Mouse (Mus musculus): ENCODE measurements around the gene Kcnn4. TPM values are rescaled to one million over a fixed set of nuclear protein-coding genes. Genes with fewer than 3 reads are reported as not detected.

Kcnn4 gene
- polyA plus RNA-seq, 1 experiment from 2014 or later = 119 TPM

GRCm38 (mm10) chr7:24430551-24431345, 60.7 kb downstream of the Kcnn4 start:
- WGBS = 83% methylated on average over 15 of the region's 15 CpGs
- Histone ChIP-seq H3K4me2 (no peak overlapping the region), H3K4me1 (replicated peaks; ENCODE audit: control insufficient read depth, insufficient read depth, low read length) (no peaks in the 10 kb centered on the region), H3K36me3 (ENCODE audit: control insufficient read depth, insufficient read depth, low read length) (no peaks in the 10 kb centered on the region), H3K27ac (ENCODE audit: low read depth, low read length) (no peak overlapping the region), H3K27me3 (replicated peaks; ENCODE audit: control insufficient read depth, insufficient read depth, low read length) (peaks cover 17% of the 10 kb centered on the region), H3K9me3 (ENCODE audit: control insufficient read depth, low read length) (no peaks in the 10 kb centered on the region), H3K4me3 (ENCODE audit: low read depth, low read length) (no peak overlapping the region), H3K9ac (ENCODE audit: low read depth, low read length) (no peak overlapping the region)
- DNase-seq (ENCODE audit: low spot score) (no peak), ATAC-seq (replicated peaks; ENCODE audit: low FRiP score) (no peak)

- Histone ChIP-seq H3K27me3 (replicated peaks; ENCODE audit: control insufficient read depth, insufficient read depth, low read length) (peaks cover 17% of the 10 kb centered on the region), H3K4me1 (replicated peaks; ENCODE audit: control insufficient read depth, insufficient read depth, low read length) (no peaks in the 10 kb centered on the region), H3K4me2 (no peak overlapping the region), H3K9ac (ENCODE audit: low read depth, low read length) (no peak overlapping the region), H3K9me3 (ENCODE audit: control insufficient read depth, low read length) (no peaks in the 10 kb centered on the region), H3K4me3 (ENCODE audit: low read depth, low read length) (no peak overlapping the region), H3K36me3 (ENCODE audit: control insufficient read depth, insufficient read depth, low read length) (no peaks in the 10 kb centered on the region), H3K27ac (ENCODE audit: low read depth, low read length) (no peak overlapping the region)
- WGBS = 39% methylated on average over 11 of the region's 11 CpGs
- DNase-seq (ENCODE audit: low spot score) (no peak), ATAC-seq (replicated peaks; ENCODE audit: low FRiP score) (no peak)
Observed at GRCm38 (mm10) chr7:24431713-24432112, 61.6 kb downstream of the Kcnn4 start.

DNA sequence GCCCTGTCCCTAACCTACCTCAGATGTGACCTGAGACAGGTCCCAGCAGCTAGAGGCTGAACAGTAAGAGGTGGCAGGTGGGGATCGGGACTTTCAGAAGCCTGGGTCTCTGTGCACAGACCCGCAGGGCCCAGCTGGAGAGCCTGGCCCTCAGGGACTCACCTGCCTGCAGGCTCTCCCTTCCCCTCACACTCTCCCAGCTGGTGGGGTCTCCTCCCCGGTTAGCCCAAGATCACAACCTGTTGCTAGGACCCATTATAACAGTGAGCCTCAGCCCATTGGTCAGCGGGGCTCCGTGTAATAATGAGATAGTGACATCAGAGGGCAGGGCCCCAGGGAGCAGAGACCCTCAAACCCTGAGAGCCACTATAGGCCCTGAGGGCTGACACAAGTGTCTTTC, 65.2 kb downstream of the Kcnn4 start:
- Histone ChIP-seq H3K4me3 (ENCODE audit: low read depth, low read length) (no peak overlapping the region), H3K27ac (ENCODE audit: low read depth, low read length) (no peak overlapping the region), H3K36me3 (ENCODE audit: control insufficient read depth, insufficient read depth, low read length) (no peaks in the 10 kb centered on the region), H3K27me3 (replicated peaks; ENCODE audit: control insufficient read depth, insufficient read depth, low read length) (peaks cover 17% of the 10 kb centered on the region), H3K4me1 (replicated peaks; ENCODE audit: control insufficient read depth, insufficient read depth, low read length) (no peaks in the 10 kb centered on the region), H3K9ac (ENCODE audit: low read depth, low read length) (no peak overlapping the region), H3K4me2 (no peak overlapping the region), H3K9me3 (ENCODE audit: control insufficient read depth, low read length) (no peaks in the 10 kb centered on the region)
- WGBS = 72% methylated on average over 5 of the region's 5 CpGs
- no peak for DNase-seq (ENCODE audit: low spot score)
- no peak for ATAC-seq (replicated peaks; ENCODE audit: low FRiP score)

Small RNA genes within 50 kb of the gene (microRNA-seq; reads per million reads assigned to microRNA genes)
- gene Gm27592 (ENCODE audit: borderline number of aligned reads) = not detected

Other genes starting within 250 kb of the Kcnn4 start
- gene Zfp235, start 236.1 kb upstream of the Kcnn4 start, polyA plus RNA-seq (2014; fragmentation: Nextera tagmentation; extraction: Ambion mirVana) = 10.3 and 10.5 TPM in 2 replicates
- gene Zfp114, start 195.2 kb upstream of the Kcnn4 start, polyA plus RNA-seq (2014; fragmentation: Nextera tagmentation; extraction: Ambion mirVana) = 2.4 and 2.9 TPM in 2 replicates
- 5.8 and 6.3 TPM in 2 replicates for gene Zfp111, start 158.8 kb upstream of the Kcnn4 start, polyA plus RNA-seq (2014; fragmentation: Nextera tagmentation; extraction: Ambion mirVana)
- 3.6 and 4.8 TPM in 2 replicates for gene Zfp109, start 132.7 kb upstream of the Kcnn4 start, polyA plus RNA-seq (2014; fragmentation: Nextera tagmentation; extraction: Ambion mirVana)
- gene Zfp108, start 115.5 kb upstream of the Kcnn4 start, polyA plus RNA-seq (2014; fragmentation: Nextera tagmentation; extraction: Ambion mirVana) = 1.3 and 1.4 TPM in 2 replicates
- 3.5 and 3.8 TPM in 2 replicates for gene Zfp93, start 99.8 kb upstream of the Kcnn4 start, polyA plus RNA-seq (2014; fragmentation: Nextera tagmentation; extraction: Ambion mirVana)
- 10.8 and 13.2 TPM in 2 replicates for gene Zfp61, start 69.0 kb upstream of the Kcnn4 start, polyA plus RNA-seq (2014; fragmentation: Nextera tagmentation; extraction: Ambion mirVana)
- 5.6 and 5.8 TPM in 2 replicates for gene Zfp94, start 53.6 kb upstream of the Kcnn4 start, polyA plus RNA-seq (2014; fragmentation: Nextera tagmentation; extraction: Ambion mirVana)
- 0.22 TPM in 1 of 2 replicates, not detected in the other for gene Tescl, start 36.3 kb upstream of the Kcnn4 start, polyA plus RNA-seq (2014; fragmentation: Nextera tagmentation; extraction: Ambion mirVana)
- gene Lypd5, start 21.1 kb upstream of the Kcnn4 start, polyA plus RNA-seq (2014; fragmentation: Nextera tagmentation; extraction: Ambion mirVana) = not detected in 2 replicates
- 30.2 and 34.8 TPM in 2 replicates for gene Smg9, start 29.4 kb downstream of the Kcnn4 start, polyA plus RNA-seq (2014; fragmentation: Nextera tagmentation; extraction: Ambion mirVana)
- gene Irgc1, start 82.0 kb downstream of the Kcnn4 start, polyA plus RNA-seq (2014; fragmentation: Nextera tagmentation; extraction: Ambion mirVana) = not detected in 2 replicates
- 5.6 and 5.7 TPM in 2 replicates for gene Plaur, start 92.2 kb downstream of the Kcnn4 start, polyA plus RNA-seq (2014; fragmentation: Nextera tagmentation; extraction: Ambion mirVana)
- 0.25 and 0.27 TPM in 2 replicates for gene Cadm4, start 111.8 kb downstream of the Kcnn4 start, polyA plus RNA-seq (2014; fragmentation: Nextera tagmentation; extraction: Ambion mirVana)
- 20.3 and 23.0 TPM in 2 replicates for gene Zfp428, start 136.7 kb downstream of the Kcnn4 start, polyA plus RNA-seq (2014; fragmentation: Nextera tagmentation; extraction: Ambion mirVana)
- gene AC161166.1, start 142.2 kb downstream of the Kcnn4 start, polyA plus RNA-seq (2014; fragmentation: Nextera tagmentation; extraction: Ambion mirVana) = 0.34 TPM in 1 of 2 replicates, not detected in the other
- gene Irgq, start 160.4 kb downstream of the Kcnn4 start, polyA plus RNA-seq (2014; fragmentation: Nextera tagmentation; extraction: Ambion mirVana) = 3.5 and 4.1 TPM in 2 replicates
- not detected in 2 replicates for gene Pinlyp, start 175.9 kb downstream of the Kcnn4 start, polyA plus RNA-seq (2014; fragmentation: Nextera tagmentation; extraction: Ambion mirVana)
- gene Xrcc1, start 176.0 kb downstream of the Kcnn4 start, polyA plus RNA-seq (2014; fragmentation: Nextera tagmentation; extraction: Ambion mirVana) = 91.0 and 102 TPM in 2 replicates
- 20.7 and 21.9 TPM in 2 replicates for gene Ethe1, start 217.3 kb downstream of the Kcnn4 start, polyA plus RNA-seq (2014; fragmentation: Nextera tagmentation; extraction: Ambion mirVana)
- gene Zfp575, start 217.4 kb downstream of the Kcnn4 start, polyA plus RNA-seq (2014; fragmentation: Nextera tagmentation; extraction: Ambion mirVana) = 0.65 and 0.82 TPM in 2 replicates
- gene Phldb3, start 240.5 kb downstream of the Kcnn4 start, polyA plus RNA-seq (2014; fragmentation: Nextera tagmentation; extraction: Ambion mirVana) = 0.13 and 0.14 TPM in 2 replicates